Mouse (Mus musculus) C2C12 (cell line): Measurements from ENCODE around the gene Nt5e.

Experiments used
- CTCF ChIP-seq: IDR thresholded peaks from one replicate; pipeline ENCODE4 v1.5.1; 2011; ENCODE audit not compliant: control insufficient read depth, insufficient read depth, insufficient read length
- MAX ChIP-seq: IDR thresholded peaks from one replicate; pipeline ENCODE4 v1.6.1; 2011; ENCODE audit warnings: mild to moderate bottlenecking, control low read depth
- MYOD1 ChIP-seq: IDR thresholded peaks from one replicate; pipeline ENCODE4 v1.6.1; 2011; ENCODE audit warnings: low read depth; ENCODE audit not compliant: control insufficient read depth, insufficient read length
- MYOG ChIP-seq: IDR thresholded peaks from one replicate; pipeline ENCODE4 v1.6.1; 2011; ENCODE audit not compliant: control insufficient read depth, insufficient read length; ENCODE audit errors: extremely low read depth

GRCm38 (mm10) chr9:88367751-88368150 lies 40.8 kb downstream of the Nt5e start:
- TF ChIP-seq CTCF (no peak), MAX (no peak), MYOG (no peak), MYOD1 (no peak)
